Mouse (Mus musculus): ENCODE data around the gene Usp37.

The Usp37 gene

GRCm38 (mm10) chr1:74452611-74453045 lies 91.5 kb downstream of the Usp37 start:
- DNase-seq: peak; percentile 16 to 29

GRCm38 (mm10) chr1:74444538-74444937 lies 99.5 kb downstream of the Usp37 start:
- DNase-seq: no peak

GRCm38 (mm10) chr1:74439166-74439876 lies 104.8 kb downstream of the Usp37 start:
- no peak for DNase-seq

- no peak for DNase-seq
Observed at GRCm38 (mm10) chr1:74437702-74438427, 106.2 kb downstream of the Usp37 start.

GRCm38 (mm10) chr1:74435563-74435962 lies 108.5 kb downstream of the Usp37 start:
- peak; percentile 9 to 14 for DNase-seq

- DNase-seq: no peak
Observed at GRCm38 (mm10) chr1:74434596-74434995, 109.5 kb downstream of the Usp37 start.

DNA sequence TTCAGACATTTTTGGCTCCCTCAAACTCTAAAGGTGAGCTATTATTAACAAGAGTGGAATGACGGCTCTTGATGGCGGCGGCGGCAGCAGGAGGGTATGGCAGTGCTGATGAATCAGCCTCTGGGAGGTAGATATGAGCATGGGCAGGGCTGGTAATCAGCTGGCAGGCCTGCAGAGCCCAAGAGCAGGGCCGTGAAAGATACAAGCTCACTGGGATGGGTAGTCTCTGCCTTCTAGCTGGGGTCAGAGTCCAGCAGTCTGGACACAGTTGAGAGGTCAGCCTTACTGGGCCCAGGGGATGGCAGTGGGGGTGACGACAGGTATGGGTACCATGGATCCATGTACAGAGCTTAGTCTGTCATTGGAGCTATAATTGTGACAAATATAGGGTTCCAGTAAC lies 110.9 kb downstream of the Usp37 start:
- DNase-seq: no peak

DNA sequence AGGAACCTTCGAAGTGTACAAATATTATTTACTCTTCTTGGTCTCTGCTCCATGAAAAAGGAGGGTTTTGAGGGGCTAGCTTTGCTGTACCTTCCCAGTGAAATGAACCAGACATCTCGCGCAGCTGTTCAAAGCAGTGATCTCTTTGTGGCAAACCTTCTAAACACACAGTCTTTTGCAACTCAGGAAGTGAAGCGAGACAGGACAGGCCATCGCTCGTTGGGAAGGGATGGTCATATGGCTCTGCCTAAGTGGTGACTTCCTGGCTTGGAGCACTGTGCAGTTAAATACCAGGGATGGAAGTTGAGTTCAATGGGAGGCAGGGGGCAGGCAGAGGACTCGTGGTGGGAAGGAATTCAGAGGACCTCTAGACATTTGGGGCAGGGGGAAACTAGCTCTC lies 118.2 kb downstream of the Usp37 start:
- DNase-seq: no peak

DNA sequence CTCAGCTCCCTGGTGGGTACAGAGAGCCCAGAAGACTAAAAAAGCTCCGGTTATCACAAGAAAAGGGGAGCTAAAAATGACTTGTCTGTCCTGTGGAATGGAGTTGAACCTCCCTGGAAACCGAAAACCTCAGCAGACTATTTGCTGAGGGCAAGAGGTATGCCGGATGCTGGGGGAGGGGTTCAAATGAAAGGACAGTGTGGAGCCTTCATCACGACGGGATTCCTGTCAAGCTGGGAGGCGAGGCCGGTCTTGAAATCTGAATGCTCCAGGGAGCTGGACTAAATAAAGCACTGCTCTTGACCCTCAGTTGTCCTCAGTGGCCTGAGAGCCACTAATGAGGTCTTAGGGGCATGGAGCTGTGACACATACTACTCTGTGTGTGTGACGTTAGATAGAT lies 120.9 kb downstream of the Usp37 start:
- no peak for DNase-seq

DNA sequence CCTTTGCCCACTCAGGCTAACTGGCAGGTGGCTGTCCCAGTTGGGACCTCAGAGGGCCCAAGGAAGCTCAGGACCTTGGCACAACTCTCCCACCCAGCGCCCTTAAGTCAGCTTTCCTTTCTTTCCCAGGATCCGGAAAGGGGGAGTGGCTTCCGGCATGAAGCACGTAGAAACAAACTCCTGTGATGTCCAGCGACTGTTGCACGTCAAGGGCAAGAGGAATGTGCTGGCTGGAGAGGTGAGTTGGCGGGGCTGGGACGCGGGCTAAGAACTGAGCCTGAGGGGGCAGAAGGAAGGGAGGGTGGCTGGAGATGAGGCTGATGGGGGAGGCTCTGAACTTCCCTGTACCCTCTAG lies 124.7 kb downstream of the Usp37 start:
- no peak for DNase-seq

DNA sequence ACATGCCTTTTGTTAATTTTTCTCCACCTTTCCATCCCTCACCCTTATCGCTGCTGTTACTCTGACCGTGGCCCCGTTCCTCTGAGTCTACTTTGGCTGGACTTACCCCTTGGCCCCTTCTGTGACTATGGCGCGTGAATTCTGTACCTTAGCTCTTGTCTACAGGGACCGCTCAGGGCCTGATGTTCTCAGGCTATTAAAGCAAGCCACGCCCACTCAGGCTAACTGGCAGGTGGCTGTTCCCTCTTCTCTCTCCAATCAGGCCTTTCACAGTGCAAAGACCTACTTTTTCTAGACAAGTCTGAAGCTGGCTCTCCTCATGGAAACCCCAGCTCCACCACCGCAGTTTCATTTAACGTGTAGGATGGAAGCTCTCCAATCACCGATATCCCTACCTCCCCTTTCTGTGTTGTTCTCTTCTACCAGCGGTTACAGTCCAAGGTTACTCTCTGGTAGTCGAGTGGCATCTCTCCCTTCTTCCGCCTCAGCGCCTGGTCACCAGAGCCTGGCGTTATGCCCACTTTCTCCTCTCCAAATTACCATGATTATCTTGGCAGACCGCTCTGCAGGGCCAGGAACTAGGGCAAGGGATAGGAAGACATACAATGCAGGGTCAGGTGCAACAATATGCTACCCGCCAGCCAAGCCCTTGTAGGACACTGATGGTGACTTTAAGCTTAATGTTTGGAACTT lies 125.2 kb downstream of the Usp37 start:
- no peak for DNase-seq

DNA sequence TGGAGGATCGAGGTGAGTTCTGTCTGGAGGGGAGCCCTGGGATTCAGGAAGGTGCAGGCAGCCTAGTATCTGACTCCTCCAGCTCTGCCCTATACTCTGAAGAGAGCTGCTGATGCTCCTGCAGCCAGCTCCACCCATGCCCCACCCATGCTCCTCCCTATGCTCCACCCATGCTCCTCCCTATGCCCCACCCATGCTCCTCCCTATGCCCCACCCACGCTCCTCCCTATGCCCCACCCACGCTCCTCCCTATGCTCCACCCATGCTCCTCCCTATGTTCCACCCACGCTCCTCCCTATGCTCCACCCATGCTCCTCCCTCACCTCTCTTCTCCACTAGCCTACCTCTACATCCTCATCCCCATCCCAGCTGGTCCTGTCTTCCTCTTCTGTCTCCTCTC lies 128.9 kb downstream of the Usp37 start:
- DNase-seq: no peak

DNA sequence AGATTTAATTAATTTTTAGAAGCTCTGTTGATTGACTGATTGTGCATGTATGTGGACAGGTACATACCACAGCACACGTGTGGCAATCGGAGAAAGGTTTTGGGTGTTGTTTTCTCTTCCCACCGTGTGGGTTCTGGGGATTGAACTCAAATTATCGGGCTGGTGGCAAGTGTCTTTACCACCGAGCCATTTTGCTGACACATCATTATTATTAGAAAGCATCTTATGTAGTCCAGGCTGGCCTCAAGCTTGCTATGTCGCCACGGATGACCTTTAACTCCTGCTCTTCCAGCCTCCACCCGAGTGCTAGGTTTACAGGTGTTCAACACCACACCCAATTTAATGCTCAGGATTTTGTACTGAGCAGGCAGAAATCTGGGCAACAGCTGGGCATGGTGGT lies 131.4 kb downstream of the Usp37 start:
- no peak for DNase-seq

- DNase-seq: no peak
Observed at GRCm38 (mm10) chr1:74411753-74412325, 132.2 kb downstream of the Usp37 start.

- DNase-seq: no peak
Observed at GRCm38 (mm10) chr1:74408589-74409504, 135.2 kb downstream of the Usp37 start, which contains the start of gene Vil1. Gene Vil1 (plus strand): TSS chr1:74409376.

DNA sequence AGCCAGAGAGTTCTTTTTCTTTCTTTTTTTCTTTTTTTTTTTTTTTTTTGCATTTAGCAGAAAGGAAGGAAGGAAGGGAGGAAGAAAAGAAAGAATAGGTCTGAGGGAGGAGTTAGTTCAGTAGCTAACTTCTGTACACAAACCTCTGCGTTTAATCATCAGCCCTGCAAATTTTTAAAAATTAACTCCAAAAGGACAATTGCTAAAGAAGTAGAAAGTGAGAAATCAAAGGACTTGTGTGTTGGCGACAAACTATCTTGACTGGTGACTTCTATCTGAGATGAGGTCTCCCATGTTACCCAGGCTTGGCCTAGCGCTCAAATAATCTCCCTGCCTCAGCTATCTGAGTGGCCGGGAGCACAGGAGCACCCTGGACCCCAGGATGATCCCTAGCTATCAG lies 139.9 kb downstream of the Usp37 start:
- DNase-seq: no peak

DNA sequence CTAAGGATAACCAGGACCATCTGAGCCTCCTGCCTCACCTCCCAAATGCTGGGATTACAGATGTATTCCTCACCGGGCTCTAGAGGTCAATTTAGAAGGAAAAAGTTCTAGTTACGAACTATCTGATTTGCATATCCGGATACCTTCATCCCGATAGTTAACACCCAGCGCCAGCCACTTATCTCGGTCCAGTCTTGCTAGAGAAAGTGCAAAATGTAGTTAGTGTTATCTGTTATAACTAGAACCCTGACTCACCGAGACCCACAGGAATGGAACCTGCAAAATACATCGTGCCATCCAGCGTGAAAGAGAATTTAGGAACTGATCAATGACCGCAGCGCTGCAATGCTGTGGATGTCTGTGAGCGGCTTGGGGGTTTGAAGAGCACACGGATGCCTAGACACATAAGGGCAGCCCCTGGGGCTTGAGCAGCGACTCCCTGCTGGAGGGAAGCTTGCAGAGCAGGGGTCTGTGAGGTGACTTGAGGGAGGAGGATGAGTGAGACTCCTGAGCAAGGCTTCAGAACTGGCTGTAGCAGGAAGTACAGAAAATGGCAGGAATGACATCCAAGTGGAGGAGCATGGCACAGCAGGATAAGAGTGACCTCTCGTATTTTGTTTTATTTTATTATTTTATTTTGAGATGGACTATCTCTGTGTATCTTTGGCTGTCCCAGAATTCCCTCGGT lies 142.9 kb downstream of the Usp37 start:
- no peak for DNase-seq

DNA sequence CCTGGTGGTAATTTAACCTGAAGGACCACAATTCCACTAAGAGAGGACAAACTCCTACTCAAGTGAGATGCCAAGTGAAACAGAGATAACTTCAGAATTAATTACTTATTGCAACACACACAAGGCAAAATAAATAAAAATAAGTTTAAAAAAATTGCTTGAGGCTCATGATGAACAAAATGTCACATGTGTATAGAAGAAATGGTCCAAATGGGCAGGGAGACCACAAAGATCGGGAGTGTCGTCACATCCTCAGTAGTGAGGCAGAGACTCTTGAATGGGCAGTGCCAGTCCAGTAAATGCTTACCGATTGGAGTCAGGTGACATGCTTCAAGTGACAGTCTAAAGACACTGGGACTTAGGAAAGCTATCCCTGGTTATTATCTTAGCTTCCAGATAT lies 143.6 kb downstream of the Usp37 start:
- DNase-seq: no peak

DNA sequence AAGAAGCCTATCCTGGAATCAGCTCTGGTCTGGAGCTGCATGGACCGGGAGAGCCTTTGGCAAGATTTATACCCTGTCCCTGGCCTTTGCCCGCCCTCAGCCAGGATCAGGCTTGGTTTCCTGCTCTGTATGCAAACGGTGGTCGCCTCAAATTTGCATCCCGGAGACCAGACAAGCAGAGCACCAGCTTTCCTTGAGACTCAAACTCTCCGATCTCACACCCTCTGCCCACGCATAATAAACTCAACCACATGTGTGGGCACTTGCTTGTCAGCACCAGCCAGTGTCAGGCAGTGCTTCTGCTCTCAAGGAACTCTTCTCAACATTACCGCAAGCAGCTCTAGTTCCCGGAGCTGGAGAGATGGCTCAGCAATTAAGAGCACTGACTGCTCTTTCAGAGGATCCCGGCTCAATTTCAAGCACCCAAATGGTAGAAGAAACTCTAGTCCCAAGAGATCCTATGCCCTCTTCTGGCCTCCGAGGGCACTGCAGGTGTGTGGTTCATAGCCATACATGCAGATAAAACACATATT lies 146.1 kb downstream of the Usp37 start:
- peak; percentile 90 to 92 for DNase-seq

DNA sequence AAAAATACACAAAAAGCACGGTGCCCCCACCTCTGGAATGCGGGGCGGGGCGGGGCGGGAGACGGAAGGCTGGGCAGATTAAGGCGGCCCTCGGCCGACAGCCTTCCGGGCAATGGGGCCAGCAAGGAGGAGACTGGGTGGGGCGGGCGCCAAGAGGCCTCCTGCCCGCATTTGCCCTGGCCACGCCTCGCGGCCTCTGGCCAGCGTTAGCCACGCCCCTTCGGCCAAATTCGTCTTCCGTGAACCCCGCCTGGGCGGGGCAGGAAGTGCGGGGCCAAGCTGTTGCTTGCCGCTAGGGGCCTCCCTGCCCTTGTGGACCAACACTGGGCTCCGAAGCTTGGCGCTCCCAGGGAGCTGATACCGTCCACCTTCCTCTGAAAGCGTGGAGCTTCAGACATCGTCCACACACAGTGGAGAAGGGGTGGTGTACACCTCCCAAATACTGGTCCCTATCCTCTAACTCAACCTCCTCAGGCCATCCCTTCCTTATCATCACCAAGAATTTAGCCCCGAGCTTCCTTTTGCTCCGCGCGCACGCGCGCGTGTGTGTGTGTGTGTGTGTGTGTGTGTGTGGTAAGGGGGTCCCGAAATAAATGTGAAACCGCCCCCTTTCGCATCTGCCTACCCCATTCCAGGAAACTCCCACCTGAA lies 146.7 kb downstream of the Usp37 start:
- DNase-seq: peak; percentile 83 to 84

Data from B cell, adult 2 months (primary cell).